Mouse (Mus musculus) splenic B cell, adult 2 months (primary cell): ENCODE results near the gene 4933428G20Rik.
A peak's percentile ranks its signal among the peaks of the same experiment; 100 is the strongest.

Experiments used
- DNase-seq: peaks from one replicate; pipeline ENCODE4 v3.0.0-alpha.2; 2011; ENCODE audit warnings: low read depth, low spot score
- H3K27me3 ChIP-seq: 2 replicates; pipeline ENCODE4 v1.6.1; 2012; ENCODE audit warnings: mild to moderate bottlenecking, low read length, moderate library complexity, mixed read lengths; ENCODE audit not compliant: control insufficient read depth, poor library complexity, insufficient read depth, severe bottlenecking
- H3K36me3 ChIP-seq: 2 replicates; pipeline ENCODE4 v1.6.1; 2012; ENCODE audit warnings: mild to moderate bottlenecking, low read length, moderate library complexity, mixed read lengths; ENCODE audit not compliant: control insufficient read depth, poor library complexity, insufficient read depth, severe bottlenecking

4933428G20Rik gene

GRCm38 (mm10) chr11:97524306-97524705 lies 24.2 kb upstream of the 4933428G20Rik start:
- Histone ChIP-seq H3K36me3 (no peaks in the 10 kb centered on the region), H3K27me3 (no peaks in the 10 kb centered on the region; the same call in 1 of the 2 replicates)
- no peak for DNase-seq

- Histone ChIP-seq H3K36me3 (no peaks in the 10 kb centered on the region), H3K27me3 (no peaks in the 10 kb centered on the region; the same call in 1 of the 2 replicates)
- no peak for DNase-seq
Measured at GRCm38 (mm10) chr11:97523827-97524261, 23.7 kb upstream of the 4933428G20Rik start.

- H3K27me3 ChIP-seq = no peaks in the 10 kb centered on the region; the same call in 1 of the 2 replicates
- no peaks in the 10 kb centered on the region for H3K36me3 ChIP-seq
- no peak for DNase-seq
Measured at GRCm38 (mm10) chr11:97523107-97523506, 23.0 kb upstream of the 4933428G20Rik start.

- Histone ChIP-seq H3K36me3 (no peaks in the 10 kb centered on the region), H3K27me3 (no peaks in the 10 kb centered on the region; the same call in 1 of the 2 replicates)
- DNase-seq = no peak
Measured at GRCm38 (mm10) chr11:97521741-97522474, 21.8 kb upstream of the 4933428G20Rik start.

- no peak for DNase-seq
- no peaks in the 10 kb centered on the region; the same call in 1 of the 2 replicates for H3K27me3 ChIP-seq
- H3K36me3 ChIP-seq = no peaks in the 10 kb centered on the region
Measured at GRCm38 (mm10) chr11:97520541-97520940, 20.4 kb upstream of the 4933428G20Rik start.

GRCm38 (mm10) chr11:97513066-97513465 lies 12.9 kb upstream of the 4933428G20Rik start:
- no peak for DNase-seq
- no peaks in the 10 kb centered on the region for H3K27me3 ChIP-seq
- no peaks in the 10 kb centered on the region for H3K36me3 ChIP-seq

GRCm38 (mm10) chr11:97512511-97512910 lies 12.4 kb upstream of the 4933428G20Rik start:
- Histone ChIP-seq H3K36me3 (no peaks in the 10 kb centered on the region), H3K27me3 (no peaks in the 10 kb centered on the region)
- DNase-seq = no peak

- DNase-seq = peak; percentile 62
- H3K27me3 ChIP-seq = no peaks in the 10 kb centered on the region
- no peaks in the 10 kb centered on the region for H3K36me3 ChIP-seq
Measured at GRCm38 (mm10) chr11:97511661-97512369, 11.7 kb upstream of the 4933428G20Rik start.

- peak; percentile 67 for DNase-seq
- Histone ChIP-seq H3K27me3 (no peaks in the 10 kb centered on the region), H3K36me3 (no peaks in the 10 kb centered on the region)
Measured at GRCm38 (mm10) chr11:97510966-97511660, 11.0 kb upstream of the 4933428G20Rik start.

- peak; percentile 5 for DNase-seq
Measured at GRCm38 (mm10) chr11:97509715-97510485, 9.8 kb upstream of the 4933428G20Rik start.

GRCm38 (mm10) chr11:97509058-97509457 lies 8.9 kb upstream of the 4933428G20Rik start:
- DNase-seq = no peak
- no peaks in the 10 kb centered on the region for H3K27me3 ChIP-seq
- H3K36me3 ChIP-seq = no peaks in the 10 kb centered on the region

More at GRCm38 (mm10) chr11:97509715-97510485, 9.8 kb upstream of the 4933428G20Rik start:
- Histone ChIP-seq H3K36me3 (no peaks in the 10 kb centered on the region), H3K27me3 (no peaks in the 10 kb centered on the region)

- Histone ChIP-seq H3K27me3 (no peaks in the 10 kb centered on the region), H3K36me3 (no peaks in the 10 kb centered on the region)
- no peak for DNase-seq
Measured at GRCm38 (mm10) chr11:97508198-97508597, 8.1 kb upstream of the 4933428G20Rik start.

- DNase-seq = no peak
- H3K36me3 ChIP-seq = no peaks in the 10 kb centered on the region
- H3K27me3 ChIP-seq = no peaks in the 10 kb centered on the region
Measured at GRCm38 (mm10) chr11:97506331-97506730, 6.2 kb upstream of the 4933428G20Rik start.

GRCm38 (mm10) chr11:97505784-97506183 lies 5.6 kb upstream of the 4933428G20Rik start:
- Histone ChIP-seq H3K27me3 (no peaks in the 10 kb centered on the region), H3K36me3 (no peaks in the 10 kb centered on the region)
- no peak for DNase-seq
